Mouse (Mus musculus): ENCODE results near the gene Ccdc121.

Gene Ccdc121

GRCm38 (mm10) chr1:181511307-181511706 lies at the start of gene Ccdc121:
TSS of gene Ccdc121 (minus strand) at chr1:181511451.
- peak; percentile 49 for DNase-seq (ENCODE audit: low read depth, low spot score)

GRCm38 (mm10) chr1:181560325-181560724 lies 49.1 kb upstream of the Ccdc121 start:
- DNase-seq (ENCODE audit: low read depth, low spot score) = no peak

GRCm38 (mm10) chr1:181559655-181560054 lies 48.4 kb upstream of the Ccdc121 start:
- no peak for DNase-seq (ENCODE audit: low read depth, low spot score)

- DNase-seq (ENCODE audit: low read depth, low spot score) = no peak
Measured at GRCm38 (mm10) chr1:181555475-181555874, 44.2 kb upstream of the Ccdc121 start.

- no peak for DNase-seq (ENCODE audit: low read depth, low spot score)
Measured at GRCm38 (mm10) chr1:181552533-181553410, 41.5 kb upstream of the Ccdc121 start.

GRCm38 (mm10) chr1:181550826-181551225 lies 39.6 kb upstream of the Ccdc121 start:
- no peak for DNase-seq (ENCODE audit: low read depth, low spot score)

- no peak for DNase-seq (ENCODE audit: low read depth, low spot score)
Measured at GRCm38 (mm10) chr1:181549987-181550386, 38.7 kb upstream of the Ccdc121 start.

GRCm38 (mm10) chr1:181545044-181545772 lies 34.0 kb upstream of the Ccdc121 start:
- peak; percentile 80 for DNase-seq (ENCODE audit: low read depth, low spot score)

- DNase-seq (ENCODE audit: low read depth, low spot score) = no peak
Measured at GRCm38 (mm10) chr1:181543711-181544383, 32.6 kb upstream of the Ccdc121 start.

- peak; percentile 19 for DNase-seq (ENCODE audit: low read depth, low spot score)
Measured at GRCm38 (mm10) chr1:181539846-181540769, 28.9 kb upstream of the Ccdc121 start.

GRCm38 (mm10) chr1:181537627-181538525 lies 26.6 kb upstream of the Ccdc121 start:
- no peak for DNase-seq (ENCODE audit: low read depth, low spot score)

GRCm38 (mm10) chr1:181535165-181535873 lies 24.1 kb upstream of the Ccdc121 start:
- no peak for DNase-seq (ENCODE audit: low read depth, low spot score)

- DNase-seq (ENCODE audit: low read depth, low spot score) = no peak
Measured at GRCm38 (mm10) chr1:181529368-181529767, 18.1 kb upstream of the Ccdc121 start.

GRCm38 (mm10) chr1:181525996-181526395 lies 14.7 kb upstream of the Ccdc121 start:
- DNase-seq (ENCODE audit: low read depth, low spot score) = no peak

- DNase-seq (ENCODE audit: low read depth, low spot score) = no peak
Measured at GRCm38 (mm10) chr1:181523831-181524230, 12.6 kb upstream of the Ccdc121 start.

- DNase-seq (ENCODE audit: low read depth, low spot score) = no peak
Measured at GRCm38 (mm10) chr1:181521401-181522091, 10.3 kb upstream of the Ccdc121 start.

- peak; percentile 41 for DNase-seq (ENCODE audit: low read depth, low spot score)
Measured at GRCm38 (mm10) chr1:181519137-181519536, 7.9 kb upstream of the Ccdc121 start.

- no peak for DNase-seq (ENCODE audit: low read depth, low spot score)
Measured at GRCm38 (mm10) chr1:181518046-181518445, 6.8 kb upstream of the Ccdc121 start.

All from R1 (cell line).